Mouse (Mus musculus) limb, embryonic 13.5 days (tissue): ENCODE results near the gene Fam84b. TPM values are rescaled to one million over a fixed set of nuclear protein-coding genes. Genes with fewer than 3 reads are reported as not detected.

Experiments
- ATAC-seq: fragments of 200-750 bp; cut with Nextera tagmentation; 2 replicates; pipeline ENCODE4 v1.8.0; 2017; ENCODE audit warnings: low read depth, moderate number of reproducible peaks, moderate TSS enrichment; ENCODE audit not compliant: low FRiP score
- H3K27ac ChIP-seq: fragments of 300-500 bp; sonication (generic); 2 replicates; pipeline ENCODE4 v1.5.1; 2015; ENCODE audit warnings: inconsistent platforms, mild to moderate bottlenecking, moderate library complexity
- H3K27me3 ChIP-seq: fragments of 300-500 bp; sonication (generic); 2 replicates; pipeline ENCODE4 v1.6.1; 2015; ENCODE audit warnings: mild to moderate bottlenecking, inconsistent platforms
- H3K36me3 ChIP-seq: fragments of 300-500 bp; sonication (generic); 2 replicates; pipeline ENCODE4 v1.6.1; 2015; ENCODE audit warnings: inconsistent platforms, mild to moderate bottlenecking, moderate library complexity
- H3K4me1 ChIP-seq: fragments of 300-500 bp; sonication (generic); 2 replicates; pipeline ENCODE4 v1.6.1; 2015; ENCODE audit warnings: inconsistent platforms
- H3K4me2 ChIP-seq: fragments of 300-500 bp; sonication (generic); replicated peaks from 2 replicates; pipeline ENCODE4 v1.6.1; 2015; ENCODE audit warnings: inconsistent platforms, mild to moderate bottlenecking, moderate library complexity
- H3K4me3 ChIP-seq: fragments of 300-500 bp; sonication (generic); 2 replicates; pipeline ENCODE4 v1.5.1; 2015; ENCODE audit warnings: moderate library complexity, mild to moderate bottlenecking, inconsistent platforms
- H3K9ac ChIP-seq: fragments of 300-500 bp; sonication (generic); 2 replicates; pipeline ENCODE4 v1.6.1; 2015; ENCODE audit warnings: mild to moderate bottlenecking, inconsistent platforms
- H3K9me3 ChIP-seq: fragments of 300-500 bp; sonication (generic); 2 replicates; pipeline ENCODE4 v1.6.1; 2016; ENCODE audit warnings: inconsistent platforms
- WGBS: fragments of 180-500 bp; shearing (Covaris S2); methylation state at CpG from one replicate; pipeline ENCODE4 v1.1.7; 2015; 5-methylcytosine and 5-hydroxymethylcytosine counted together
- polyA plus RNA-seq: library from polyadenylated mRNA; unstranded; fragments of >200 nt; fragmentation: Nextera tagmentation; extraction: Ambion mirVana; gene quantifications from 2 replicates; pipeline ENCODE4 v1.2.1, GENCODE M21; 2015

Gene Fam84b
- polyA plus RNA-seq, 1 experiment from 2014 or later = 6.9 TPM

DNA sequence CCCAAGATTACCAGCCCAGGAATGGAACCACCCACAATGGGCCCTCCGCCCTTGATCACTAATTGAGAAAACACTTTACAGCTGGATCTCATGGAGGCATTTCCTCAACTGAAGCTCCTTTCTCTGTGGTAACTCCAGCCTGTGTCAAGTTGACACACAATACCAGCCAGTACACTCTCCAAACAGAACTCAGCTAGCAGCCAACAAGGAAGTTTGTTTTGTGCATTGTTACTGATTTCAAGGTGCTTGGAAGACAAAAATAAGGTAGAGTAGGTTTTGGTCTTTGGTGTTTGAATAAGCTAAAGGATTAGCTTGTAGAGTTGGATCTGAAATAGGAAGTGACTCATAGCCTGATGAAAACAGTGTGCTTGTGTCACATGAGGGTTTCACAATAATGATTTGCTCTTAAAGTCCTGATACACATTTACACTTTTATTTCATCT is 74.0 kb downstream of the Fam84b start:
- Histone ChIP-seq H3K4me3 (no peak overlapping the region), H3K36me3 (no peaks in the 10 kb centered on the region), H3K4me2 (no peak overlapping the region), H3K4me1 (no peaks in the 10 kb centered on the region), H3K9ac (no peak overlapping the region), H3K27me3 (no peaks in the 10 kb centered on the region), H3K27ac (no peak overlapping the region), H3K9me3 (no peaks in the 10 kb centered on the region)
- WGBS = 58% methylated on average over 1 of the region's 1 CpGs
- no peak for ATAC-seq

- H3K27me3 ChIP-seq = no peaks in the 10 kb centered on the region
- no peaks in the 10 kb centered on the region for H3K4me1 ChIP-seq
- 63% methylated on average over 4 of the region's 4 CpGs for WGBS
- no peak overlapping the region for H3K4me3 ChIP-seq
- no peak for ATAC-seq
- no peak overlapping the region for H3K27ac ChIP-seq
- no peaks in the 10 kb centered on the region for H3K36me3 ChIP-seq
- no peaks in the 10 kb centered on the region for H3K9me3 ChIP-seq
- H3K9ac ChIP-seq = no peak overlapping the region
- no peak overlapping the region for H3K4me2 ChIP-seq
Observed at GRCm38 (mm10) chr15:60779063-60779462, 74.5 kb downstream of the Fam84b start.

Other genes with a start within 250 kb of the Fam84b start
- gene A1bg, start 69.2 kb upstream of the Fam84b start, polyA plus RNA-seq = not detected in 2 replicates